Mouse (Mus musculus) cerebellum, adult 2 months (tissue): ENCODE data around the gene Ccl8. TPM values are rescaled to one million over a fixed set of nuclear protein-coding genes. Genes with fewer than 3 reads are reported as not detected.

Source experiments
- DNase-seq, 2 experiments: peaks; one replicate each; pipeline ENCODE4 v3.0.0; 2021
- H3K27ac ChIP-seq: fragments of 200-500 bp; 2 replicates; pipeline ENCODE4 v1.5.1; 2012; ENCODE audit warnings: low read length, control low read depth, inconsistent platforms; ENCODE audit not compliant: insufficient read depth
- H3K27me3 ChIP-seq: fragments of 200-500 bp; 2 replicates; pipeline ENCODE4 v1.6.1; 2012; ENCODE audit warnings: inconsistent platforms, mild to moderate bottlenecking, low read length, moderate library complexity; ENCODE audit not compliant: control insufficient read depth, insufficient read depth
- H3K4me1 ChIP-seq: fragments of 200-500 bp; 2 replicates; pipeline ENCODE4 v1.6.1; 2011; ENCODE audit warnings: low read length; ENCODE audit not compliant: control insufficient read depth, insufficient read depth
- H3K4me3 ChIP-seq: fragments of 200-500 bp; replicated peaks from 2 replicates; pipeline ENCODE3; 2011; ENCODE audit warnings: mild to moderate bottlenecking, low read depth, low read length, control low read depth; ENCODE audit not compliant: insufficient read depth
- CTCF ChIP-seq: fragments of 200-500 bp; IDR thresholded peaks from 2 replicates; pipeline ENCODE4 v1.5.1; 2011; ENCODE audit warnings: low read depth, mild to moderate bottlenecking, control low read depth, low read length, moderate library complexity, borderline replicate concordance; ENCODE audit not compliant: insufficient read depth
- POLR2A ChIP-seq: fragments of 200-500 bp; IDR thresholded peaks from 2 replicates; pipeline ENCODE4 v1.6.1; 2011; ENCODE audit warnings: low read length, control low read depth, borderline replicate concordance; ENCODE audit not compliant: insufficient read depth
- WGBS: fragments of 180-500 bp; shearing (Covaris S2); methylation state at CpG from one replicate; pipeline ENCODE4 v1.1.7; 2018; 5-methylcytosine and 5-hydroxymethylcytosine counted together
- polyA plus RNA-seq: library from polyadenylated mRNA; depleted of rRNA; stranded (reverse); fragments of >200 nt; gene quantifications from 2 replicates; pipeline ENCODE4 v1.2.3, GENCODE M21; 2012

Gene Ccl8
- polyA plus RNA-seq, 1 experiment: not detected

- Histone ChIP-seq H3K27me3 (no peaks in the 10 kb centered on the region), H3K4me3 (no peak overlapping the region), H3K27ac (no peak overlapping the region), H3K4me1 (no peaks in the 10 kb centered on the region)
- no peak for TF ChIP-seq CTCF
- TF ChIP-seq POLR2A: no peak
- no peak for DNase-seq
- WGBS: 93% methylated on average over 3 of the region's 3 CpGs
Measured at GRCm38 (mm10) chr11:82084360-82084759, 30.6 kb upstream of the Ccl8 start.

DNA sequence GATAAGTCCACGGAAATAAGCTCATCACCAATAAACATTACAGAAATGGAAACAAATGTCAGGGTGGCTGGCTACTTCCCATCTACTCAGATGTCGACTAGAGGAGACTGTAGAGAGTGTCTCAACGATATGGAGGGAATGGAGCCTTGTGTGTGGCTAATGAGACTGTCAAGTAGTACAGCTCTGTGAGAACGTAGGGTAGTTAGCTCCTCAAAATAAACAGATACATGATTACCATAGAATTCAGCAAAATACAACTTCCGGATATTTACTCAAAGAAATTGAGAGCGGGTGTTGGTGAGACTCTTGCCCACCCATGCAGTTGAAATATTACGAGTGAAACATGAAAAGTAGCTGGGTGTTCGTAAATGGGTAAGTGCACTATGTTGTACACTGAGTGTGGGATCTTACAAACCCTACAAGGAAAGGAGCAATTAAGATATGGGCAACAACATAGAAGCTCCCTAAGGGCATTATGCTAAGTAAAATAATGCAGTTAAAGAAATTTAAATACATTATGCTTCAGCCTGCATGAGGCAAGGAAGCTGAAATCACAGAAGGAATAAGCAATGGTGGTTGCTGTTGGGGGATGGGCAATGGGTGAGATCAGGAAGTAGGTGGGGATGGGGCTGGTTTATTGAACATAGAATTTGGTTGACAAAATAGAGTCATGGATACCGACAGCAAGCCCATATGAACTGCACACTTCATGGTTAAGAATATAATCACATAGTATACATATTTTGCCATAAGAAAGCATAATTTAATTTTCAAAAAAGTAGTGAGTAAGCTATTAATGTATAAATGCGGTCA is 15.3 kb upstream of the Ccl8 start:
- 92% methylated on average over 10 of the region's 10 CpGs for WGBS
- Histone ChIP-seq H3K4me3 (no peak overlapping the region), H3K27ac (no peak overlapping the region), H3K4me1 (no peaks in the 10 kb centered on the region), H3K27me3 (no peaks in the 10 kb centered on the region)
- no peak for DNase-seq
- TF ChIP-seq CTCF: no peak
- TF ChIP-seq POLR2A: no peak

GRCm38 (mm10) chr11:82101087-82101486 is 13.9 kb upstream of the Ccl8 start:
- H3K27ac ChIP-seq: no peak overlapping the region
- no peak for DNase-seq
- WGBS: 84% methylated on average over 4 of the region's 4 CpGs
- TF ChIP-seq CTCF: no peak
- H3K27me3 ChIP-seq: no peaks in the 10 kb centered on the region
- no peak overlapping the region for H3K4me3 ChIP-seq
- H3K4me1 ChIP-seq: no peaks in the 10 kb centered on the region

DNA sequence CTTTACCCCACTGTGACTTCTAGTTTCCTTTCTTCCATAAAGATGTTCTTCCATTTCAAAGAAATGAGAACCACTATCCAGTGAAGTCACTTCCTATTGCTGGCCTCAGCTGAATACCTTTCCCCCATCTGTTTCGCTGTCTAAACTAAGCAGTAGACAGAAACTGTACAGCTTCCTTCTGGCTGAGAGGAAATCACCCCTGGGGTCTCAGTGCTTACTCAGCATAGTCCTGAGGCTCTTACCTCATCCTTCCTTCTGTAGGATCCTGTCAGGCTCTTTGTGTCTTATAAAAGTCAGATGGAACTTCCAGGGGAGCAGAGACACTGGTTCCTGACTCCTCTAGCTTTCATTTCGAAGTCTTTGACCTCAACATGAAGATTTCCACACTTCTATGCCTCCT is 13.5 kb upstream of the Ccl8 start, which contains the start of gene Ccl12:
Gene Ccl12 (plus strand): TSS at position 317 of the 400 bp plus-strand sequence.
- no peaks in the 10 kb centered on the region for H3K27me3 ChIP-seq
- no peak within 1 kb of the TSS for H3K4me3 ChIP-seq
- no peaks in the 10 kb centered on the region for H3K4me1 ChIP-seq
- 60% methylated on average over 2 of the region's 2 CpGs for WGBS
- H3K27ac ChIP-seq: no peak within 1 kb of the TSS
- DNase-seq: no peak
- no peak for TF ChIP-seq POLR2A
- no peak for TF ChIP-seq CTCF

DNA sequence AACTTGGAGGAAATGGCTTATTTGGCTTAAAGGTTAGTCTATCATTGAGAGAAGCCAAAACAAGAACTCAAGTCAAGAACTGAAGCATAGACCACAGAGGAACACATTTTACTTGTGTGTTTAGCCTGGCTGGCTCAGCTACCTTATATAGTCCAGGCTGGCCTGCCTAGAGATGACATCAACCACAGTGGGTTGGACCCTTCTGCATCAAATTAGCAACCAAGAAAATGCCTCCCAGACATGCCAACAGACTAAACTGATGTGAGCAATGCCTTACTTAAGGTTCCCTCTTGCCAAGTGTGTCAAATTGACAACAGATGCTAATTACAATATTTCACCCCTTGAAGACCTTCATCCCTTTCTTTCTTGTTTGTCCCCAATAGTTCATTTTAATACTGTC is 5.4 kb upstream of the Ccl8 start:
- Histone ChIP-seq H3K4me3 (no peak overlapping the region), H3K27me3 (no peaks in the 10 kb centered on the region), H3K27ac (no peak overlapping the region), H3K4me1 (no peaks in the 10 kb centered on the region)
- no peak for DNase-seq
- TF ChIP-seq POLR2A (no peak), CTCF (no peak)

GRCm38 (mm10) chr11:82110372-82111248 is 4.4 kb upstream of the Ccl8 start:
- 63% methylated on average over 6 of the region's 6 CpGs for WGBS

DNA sequence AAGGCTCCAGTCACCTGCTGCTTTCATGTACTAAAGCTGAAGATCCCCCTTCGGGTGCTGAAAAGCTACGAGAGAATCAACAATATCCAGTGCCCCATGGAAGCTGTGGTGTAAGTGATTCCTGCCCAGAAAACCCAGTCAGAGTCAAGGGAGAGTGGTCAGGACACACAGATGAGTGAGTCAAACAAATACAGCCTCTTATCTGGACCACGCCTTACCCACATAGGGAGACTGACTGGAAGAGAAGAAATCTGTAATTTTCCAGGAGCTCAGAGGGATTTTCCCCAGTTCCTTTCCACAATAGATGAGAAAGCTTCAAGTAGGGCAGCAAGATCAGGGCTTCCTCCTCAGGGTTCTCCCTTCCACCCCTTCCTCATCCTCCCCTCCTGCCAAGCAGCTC is 1.1 kb downstream of the Ccl8 start:
- no peak overlapping the region for H3K4me3 ChIP-seq
- WGBS: 88% methylated on average over 3 of the region's 3 CpGs

More at GRCm38 (mm10) chr11:82110372-82111248, 4.4 kb upstream of the Ccl8 start:
- DNase-seq: no peak
- Histone ChIP-seq H3K27me3 (no peaks in the 10 kb centered on the region), H3K4me1 (no peaks in the 10 kb centered on the region), H3K27ac (no peak overlapping the region), H3K4me3 (no peak overlapping the region)
- no peak for TF ChIP-seq POLR2A
- TF ChIP-seq CTCF: no peak

More for the DNA sequence above, 1.1 kb downstream of the Ccl8 start:
- H3K27me3 ChIP-seq: no peaks in the 10 kb centered on the region
- TF ChIP-seq POLR2A (no peak), CTCF (no peak)
- no peak overlapping the region for H3K27ac ChIP-seq
- DNase-seq: no peak
- no peaks in the 10 kb centered on the region for H3K4me1 ChIP-seq
